Mouse (Mus musculus) liver, embryonic 11.5 days (tissue): ENCODE results near the gene Smim15. TPM values are rescaled to one million over a fixed set of nuclear protein-coding genes. Genes with fewer than 3 reads are reported as not detected.

Source experiments
- ATAC-seq: fragments of 200-750 bp; cut with Nextera tagmentation; replicated peaks from 2 replicates; pipeline ENCODE4 v1.8.0; 2017; ENCODE audit warnings: moderate number of reproducible peaks, mild to moderate bottlenecking, moderate TSS enrichment, moderate library complexity; ENCODE audit not compliant: low FRiP score
- DNase-seq: peaks from one replicate; pipeline ENCODE4 v3.0.0-alpha.2; 2017; ENCODE audit warnings: low spot score
- H3K27ac ChIP-seq: fragments of 300-500 bp; sonication (generic); 2 replicates; pipeline ENCODE4 v1.5.1; 2014; ENCODE audit warnings: mild to moderate bottlenecking, low read depth, low read length, control low read depth
- H3K27me3 ChIP-seq: fragments of 300-500 bp; sonication (generic); replicated peaks from 2 replicates; pipeline ENCODE4 v1.6.1; 2014; ENCODE audit warnings: low read length, mixed read lengths; ENCODE audit not compliant: control insufficient read depth, insufficient read depth
- H3K36me3 ChIP-seq: fragments of 300-500 bp; sonication (generic); 2 replicates; pipeline ENCODE4 v1.6.1; 2014; ENCODE audit warnings: mild to moderate bottlenecking, low read length, moderate library complexity, mixed read lengths; ENCODE audit not compliant: control insufficient read depth, insufficient read depth
- H3K4me1 ChIP-seq: fragments of 300-500 bp; sonication (generic); replicated peaks from 2 replicates; pipeline ENCODE4 v1.6.1; 2014; ENCODE audit warnings: low read length, mixed read lengths; ENCODE audit not compliant: control insufficient read depth, insufficient read depth
- H3K4me2 ChIP-seq: fragments of 300-500 bp; sonication (generic); 2 replicates; pipeline ENCODE4 v1.6.1; 2014; ENCODE audit warnings: mild to moderate bottlenecking, control low read depth, moderate library complexity
- H3K4me3 ChIP-seq: fragments of 300-500 bp; sonication (generic); 2 replicates; pipeline ENCODE4 v1.5.1; 2014; ENCODE audit warnings: low read depth, low read length, control low read depth
- H3K9ac ChIP-seq: fragments of 300-500 bp; sonication (generic); 2 replicates; pipeline ENCODE4 v1.6.1; 2014; ENCODE audit warnings: low read depth, low read length, control low read depth
- H3K9me3 ChIP-seq: fragments of 300-500 bp; sonication (generic); 2 replicates; pipeline ENCODE4 v1.6.1; 2016; ENCODE audit warnings: low read length, inconsistent platforms, mixed read lengths; ENCODE audit not compliant: control insufficient read depth
- WGBS: fragments of 180-500 bp; shearing (Covaris S2); extraction: QIAGEN DNeasy Blood & Tissue Kit; methylation state at CpG from one replicate; pipeline ENCODE4 v1.1.7; 2014; 5-methylcytosine and 5-hydroxymethylcytosine counted together
- polyA plus RNA-seq: library from polyadenylated mRNA; unstranded; fragments of >200 nt; fragmentation: Nextera tagmentation; extraction: Ambion mirVana; gene quantifications from 2 replicates; pipeline ENCODE4 v1.2.1, GENCODE M21; 2014

Gene Smim15
- polyA plus RNA-seq, 1 experiment from 2014 or later, result 48.0 TPM

- no peaks in the 10 kb centered on the region for H3K9me3 ChIP-seq
- peaks cover 3% of the 10 kb centered on the region; the same call in 1 of the 2 replicates for H3K36me3 ChIP-seq
- H3K9ac ChIP-seq, result no peak overlapping the region
- peaks cover 9% of the 10 kb centered on the region for H3K4me1 ChIP-seq
- ATAC-seq, result no peak
- H3K4me2 ChIP-seq, result no peak overlapping the region
- H3K27me3 ChIP-seq, result no peaks in the 10 kb centered on the region
- 94% methylated on average over 6 of the region's 6 CpGs for WGBS
- no peak overlapping the region for H3K27ac ChIP-seq
- no peak overlapping the region for H3K4me3 ChIP-seq
- no peak for DNase-seq
Observed at GRCm38 (mm10) chr13:108047364-108047763, 3.1 kb downstream of the Smim15 start.

- ATAC-seq, result no peak
- no peak for DNase-seq
- 67% methylated on average over 3 of the region's 3 CpGs for WGBS
Observed at GRCm38 (mm10) chr13:108056896-108057295, 12.7 kb downstream of the Smim15 start.

GRCm38 (mm10) chr13:108060286-108060885, 16.1 kb downstream of the Smim15 start:
- no peak overlapping the region for H3K4me2 ChIP-seq
- H3K27ac ChIP-seq, result no peak overlapping the region

More at GRCm38 (mm10) chr13:108056896-108057295, 12.7 kb downstream of the Smim15 start:
- no peak overlapping the region for H3K27ac ChIP-seq
- no peak overlapping the region for H3K4me3 ChIP-seq
- H3K9me3 ChIP-seq, result no peaks in the 10 kb centered on the region
- no peak overlapping the region for H3K4me2 ChIP-seq
- H3K9ac ChIP-seq, result no peak overlapping the region
- H3K36me3 ChIP-seq, result no peaks in the 10 kb centered on the region
- no peaks in the 10 kb centered on the region for H3K4me1 ChIP-seq
- no peaks in the 10 kb centered on the region for H3K27me3 ChIP-seq

GRCm38 (mm10) chr13:108060936-108061578, 16.8 kb downstream of the Smim15 start:
- Histone ChIP-seq H3K4me1 (peaks cover 5% of the 10 kb centered on the region; the same call in 1 of the 2 replicates), H3K4me2 (no peak overlapping the region), H3K36me3 (no peaks in the 10 kb centered on the region), H3K4me3 (no peak overlapping the region), H3K9me3 (no peaks in the 10 kb centered on the region), H3K27ac (no peak overlapping the region), H3K27me3 (no peaks in the 10 kb centered on the region), H3K9ac (no peak overlapping the region)
- ATAC-seq, result no peak
- DNase-seq, result no peak
- 77% methylated on average over 8 of the region's 8 CpGs for WGBS

More at GRCm38 (mm10) chr13:108060286-108060885, 16.1 kb downstream of the Smim15 start:
- H3K4me1 ChIP-seq, result peaks cover 5% of the 10 kb centered on the region; the same call in 1 of the 2 replicates
- H3K4me3 ChIP-seq, result no peak overlapping the region
- 73% methylated on average over 7 of the region's 7 CpGs for WGBS
- DNase-seq, result no peak
- H3K36me3 ChIP-seq, result no peaks in the 10 kb centered on the region
- no peak for ATAC-seq
- no peaks in the 10 kb centered on the region for H3K9me3 ChIP-seq
- H3K9ac ChIP-seq, result no peak overlapping the region
- no peaks in the 10 kb centered on the region for H3K27me3 ChIP-seq

DNA sequence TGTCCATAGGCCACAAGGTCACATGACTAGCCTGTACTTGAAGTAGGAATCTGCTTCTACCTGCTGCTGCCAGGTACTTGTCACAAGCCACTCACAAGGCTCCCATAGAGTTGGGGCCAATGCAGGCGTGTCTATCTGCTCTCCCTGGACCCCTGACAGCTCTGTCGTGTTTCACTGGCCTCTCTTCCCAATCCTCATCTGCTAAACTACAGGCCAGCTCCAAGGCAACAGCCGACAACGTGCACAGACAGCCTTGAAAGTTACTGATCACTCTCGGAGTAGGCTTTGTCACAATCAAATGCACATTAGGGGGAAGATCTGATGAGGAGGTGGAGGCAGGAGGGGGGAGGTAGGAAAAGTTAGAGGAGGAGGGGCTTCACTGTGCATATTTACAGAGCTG, 18.7 kb downstream of the Smim15 start:
- no peak overlapping the region for H3K4me3 ChIP-seq
- no peak overlapping the region for H3K4me2 ChIP-seq
- ATAC-seq, result no peak
- no peaks in the 10 kb centered on the region for H3K9me3 ChIP-seq
- WGBS, result 70% methylated on average over 5 of the region's 5 CpGs
- peaks cover 5% of the 10 kb centered on the region; the same call in 1 of the 2 replicates for H3K4me1 ChIP-seq
- no peaks in the 10 kb centered on the region for H3K36me3 ChIP-seq
- no peak overlapping the region for H3K9ac ChIP-seq
- DNase-seq, result no peak
- no peak overlapping the region for H3K27ac ChIP-seq
- no peaks in the 10 kb centered on the region for H3K27me3 ChIP-seq

DNA sequence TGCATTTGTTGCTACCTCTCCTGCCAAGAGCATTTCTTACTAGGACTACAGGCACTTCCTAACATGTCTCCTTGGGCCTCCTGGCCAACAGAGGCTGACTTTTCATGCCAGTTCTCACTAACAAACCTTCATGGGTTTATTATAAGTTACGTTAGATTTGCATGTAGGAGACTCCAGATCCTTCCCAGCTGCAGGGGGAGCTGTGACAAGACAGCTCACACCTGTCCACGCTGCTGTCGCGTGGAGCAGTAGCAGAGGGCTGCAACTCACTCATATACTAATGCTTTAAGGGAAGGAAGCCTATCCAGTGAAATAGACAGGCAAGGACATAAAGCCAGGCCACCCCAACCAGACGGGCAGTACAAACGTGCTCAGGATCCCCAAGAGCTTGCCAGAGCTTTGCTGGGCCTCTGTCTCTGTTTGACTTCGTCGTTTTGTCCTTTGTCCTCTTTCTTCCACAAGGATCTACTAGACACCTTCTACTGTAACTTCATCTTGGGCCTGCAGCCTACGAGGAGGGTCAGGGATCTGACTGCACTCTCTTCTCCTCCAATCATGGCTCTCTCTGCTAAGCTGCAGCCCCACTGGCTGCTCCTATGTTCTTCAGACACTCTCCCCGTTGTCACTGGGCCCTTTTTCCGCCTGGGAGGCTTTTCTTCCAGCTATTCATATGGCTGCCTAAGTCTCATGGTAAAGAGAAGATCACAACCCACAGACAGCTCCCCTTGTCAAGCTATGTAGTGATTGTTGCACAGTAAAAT, 19.3 kb downstream of the Smim15 start:
- Histone ChIP-seq H3K27me3 (no peaks in the 10 kb centered on the region), H3K4me1 (peaks cover 5% of the 10 kb centered on the region; the same call in 1 of the 2 replicates), H3K4me3 (no peak overlapping the region), H3K9ac (no peak overlapping the region), H3K36me3 (no peaks in the 10 kb centered on the region), H3K4me2 (no peak overlapping the region), H3K27ac (no peak overlapping the region), H3K9me3 (no peaks in the 10 kb centered on the region)
- no peak for DNase-seq
- WGBS, result 81% methylated on average over 11 of the region's 11 CpGs
- no peak for ATAC-seq

DNA sequence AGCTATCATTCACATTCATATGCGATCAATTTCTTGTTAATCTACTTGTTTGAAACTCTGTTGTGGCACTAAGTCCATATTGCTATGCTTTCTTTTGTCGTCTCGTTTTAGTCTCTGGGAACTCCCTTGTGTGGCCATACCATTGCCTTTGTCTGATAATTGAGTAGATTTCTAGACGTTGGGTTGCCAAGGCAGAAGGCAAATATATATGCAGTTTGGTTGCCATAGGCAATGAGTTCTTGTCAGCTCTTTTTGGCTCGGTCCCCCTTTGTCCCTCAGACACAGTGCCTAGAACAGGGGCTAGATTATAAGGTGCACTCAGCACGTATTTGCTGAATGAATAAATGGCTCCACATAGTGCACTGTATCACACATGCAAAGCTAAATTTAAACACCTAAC, 20.1 kb downstream of the Smim15 start:
- ATAC-seq (no peak), DNase-seq (no peak)
- H3K4me1 ChIP-seq, result peaks cover 8% of the 10 kb centered on the region; the same call in 1 of the 2 replicates
- H3K27ac ChIP-seq, result no peak overlapping the region
- WGBS, result 83% methylated on average over 6 of the region's 6 CpGs
- no peak overlapping the region for H3K4me2 ChIP-seq
- no peak overlapping the region for H3K9ac ChIP-seq
- no peak overlapping the region for H3K4me3 ChIP-seq
- no peaks in the 10 kb centered on the region for H3K9me3 ChIP-seq
- H3K36me3 ChIP-seq, result no peaks in the 10 kb centered on the region
- H3K27me3 ChIP-seq, result no peaks in the 10 kb centered on the region

DNA sequence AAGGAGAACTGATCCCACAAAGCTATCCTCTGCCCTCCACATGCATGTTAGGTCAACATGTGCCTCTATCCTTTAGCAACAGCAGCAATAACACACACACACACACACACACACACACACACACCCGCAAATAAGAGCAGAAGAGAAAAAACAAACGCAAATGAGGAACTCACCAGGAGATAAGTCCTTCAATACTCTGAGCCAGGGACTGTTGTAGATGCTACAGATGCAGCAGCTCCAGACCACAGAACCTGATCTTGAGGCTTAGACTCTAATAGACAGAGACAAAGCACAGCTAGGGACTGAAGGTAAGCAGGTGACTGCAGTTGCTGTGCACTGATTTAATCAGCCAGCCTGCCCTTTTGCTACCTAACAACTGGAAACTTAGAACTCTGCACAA, 21.8 kb downstream of the Smim15 start:
- Histone ChIP-seq H3K9ac (no peak overlapping the region), H3K27ac (no peak overlapping the region), H3K27me3 (no peaks in the 10 kb centered on the region), H3K4me1 (peaks cover 8% of the 10 kb centered on the region; the same call in 1 of the 2 replicates), H3K4me2 (no peak overlapping the region), H3K36me3 (no peaks in the 10 kb centered on the region), H3K9me3 (no peaks in the 10 kb centered on the region), H3K4me3 (no peak overlapping the region)
- DNase-seq (no peak), ATAC-seq (no peak)
- 35% methylated on average over 2 of the region's 2 CpGs for WGBS
